Mouse (Mus musculus): ENCODE measurements around the gene Ppp1r9b. TPM values are rescaled to one million over a fixed set of nuclear protein-coding genes. Genes with fewer than 3 reads are reported as not detected.

The Ppp1r9b gene
- total RNA-seq, 2 experiments from 2014 or later, result 505 to 506 TPM

GRCm38 (mm10) chr11:94972887-94973286, 17.9 kb upstream of the Ppp1r9b start:
- no peak for DNase-seq (ENCODE audit: low spot score in 2 of 2)
- intact Hi-C loops (cut with DNase I), result no loop called here

- intact Hi-C loops (cut with DNase I), result no loop called here
Observed at GRCm38 (mm10) chr11:94973313-94973712, 17.5 kb upstream of the Ppp1r9b start.

GRCm38 (mm10) chr11:94974951-94975350, 15.9 kb upstream of the Ppp1r9b start:
- DNase-seq (ENCODE audit: low spot score in 2 of 2), result no peak
- intact Hi-C loops (cut with DNase I), result no loop called here

More at GRCm38 (mm10) chr11:94973313-94973712, 17.5 kb upstream of the Ppp1r9b start:
- DNase-seq (ENCODE audit: low spot score in 2 of 2), result no peak

GRCm38 (mm10) chr11:94976199-94976598, 14.6 kb upstream of the Ppp1r9b start, which contains the start of gene Sgca:
Gene Sgca, minus strand, starts transcription at chr11:94976327.
- intact Hi-C loops (cut with DNase I), result no loop called here
- DNase-seq (ENCODE audit: low spot score in 2 of 2), result no peak

- intact Hi-C loops (cut with DNase I), result loop anchor here (2.0 kb wide), 1 partner anchor 22 kb away; no protein-coding TSS in a partner anchor
- no peak for DNase-seq (ENCODE audit: low spot score in 2 of 2)
Observed at GRCm38 (mm10) chr11:94978178-94978915, 12.5 kb upstream of the Ppp1r9b start.

- intact Hi-C loops (cut with DNase I), result loop anchor here (2.0 kb wide), 1 partner anchor 22 kb away; no protein-coding TSS in a partner anchor
- DNase-seq (ENCODE audit: low spot score in 2 of 2), result peak; percentile 95 to 98
Observed at GRCm38 (mm10) chr11:94978947-94979346, 11.9 kb upstream of the Ppp1r9b start.

GRCm38 (mm10) chr11:94979462-94980179, 11.2 kb upstream of the Ppp1r9b start:
- intact Hi-C loops (cut with DNase I), result loop anchor here (2.0 kb wide), 1 partner anchor 21 kb away; no protein-coding TSS in a partner anchor
- DNase-seq (ENCODE audit: low spot score in 2 of 2), result no peak

- no peak for DNase-seq (ENCODE audit: low spot score in 2 of 2)
- intact Hi-C loops (cut with DNase I), result no loop called here
Observed at GRCm38 (mm10) chr11:94985140-94985539, 5.7 kb upstream of the Ppp1r9b start.

GRCm38 (mm10) chr11:94985822-94986221, 5.0 kb upstream of the Ppp1r9b start:
- intact Hi-C loops (cut with DNase I), result no loop called here

GRCm38 (mm10) chr11:94986435-94986834, 4.4 kb upstream of the Ppp1r9b start:
- intact Hi-C loops (cut with DNase I), result no loop called here
- DNase-seq (ENCODE audit: low spot score in 2 of 2), result no peak

More at GRCm38 (mm10) chr11:94985822-94986221, 5.0 kb upstream of the Ppp1r9b start:
- DNase-seq (ENCODE audit: low spot score in 2 of 2), result no peak

GRCm38 (mm10) chr11:94987341-94987740, 3.5 kb upstream of the Ppp1r9b start:
- no peak for DNase-seq (ENCODE audit: low spot score in 2 of 2)
- intact Hi-C loops (cut with DNase I), result no loop called here

GRCm38 (mm10) chr11:94987851-94988250, 3.0 kb upstream of the Ppp1r9b start:
- DNase-seq (ENCODE audit: low spot score in 2 of 2), result no peak
- intact Hi-C loops (cut with DNase I), result no loop called here

- intact Hi-C loops (cut with DNase I), result no loop called here
- peak; percentile 46 to 67 for DNase-seq (ENCODE audit: low spot score in 2 of 2)
Observed at GRCm38 (mm10) chr11:94988780-94989561, 1.9 kb upstream of the Ppp1r9b start.

- peak; percentile 85 to 92 for DNase-seq (ENCODE audit: low spot score in 2 of 2)
- intact Hi-C loops (cut with DNase I), result no loop called here
Observed at GRCm38 (mm10) chr11:94989562-94990017, 1.2 kb upstream of the Ppp1r9b start.

- no peak for DNase-seq (ENCODE audit: low spot score in 2 of 2)
Observed at GRCm38 (mm10) chr11:94990102-94990748, 610 bp upstream of the Ppp1r9b start.

GRCm38 (mm10) chr11:94991641-94992479, 1.0 kb downstream of the Ppp1r9b start:
- DNase-seq (ENCODE audit: low spot score in 2 of 2), result peak in 1 of 2 experiments; percentile 49
- intact Hi-C loops (cut with DNase I), result no loop called here

More at GRCm38 (mm10) chr11:94990102-94990748, 610 bp upstream of the Ppp1r9b start:
- intact Hi-C loops (cut with DNase I), result no loop called here

GRCm38 (mm10) chr11:94992480-94992753, 1.6 kb downstream of the Ppp1r9b start:
- intact Hi-C loops (cut with DNase I), result no loop called here
- DNase-seq (ENCODE audit: low spot score in 2 of 2), result no peak
